Mouse (Mus musculus) stomach, embryonic 16.5 days (tissue): ENCODE results near the gene Tsc2. TPM values are rescaled to one million over a fixed set of nuclear protein-coding genes. Genes with fewer than 3 reads are reported as not detected.
A peak's percentile ranks its signal among the peaks of the same experiment; 100 is the strongest.

ENCODE experiments used
- ATAC-seq: fragments of 200-750 bp; cut with Nextera tagmentation; 2 replicates; pipeline ENCODE4 v1.8.0; 2017; ENCODE audit warnings: moderate number of reproducible peaks, moderate TSS enrichment; ENCODE audit not compliant: insufficient read depth, low FRiP score
- H3K27ac ChIP-seq: fragments of 300-500 bp; sonication (generic); 2 replicates; pipeline ENCODE4 v1.5.1; 2014; ENCODE audit warnings: low read length
- H3K27me3 ChIP-seq: fragments of 300-500 bp; sonication (generic); 2 replicates; pipeline ENCODE4 v1.6.1; 2014; ENCODE audit warnings: low read length, control low read depth, mixed read lengths; ENCODE audit not compliant: control insufficient read depth, insufficient read depth
- H3K36me3 ChIP-seq: fragments of 300-500 bp; sonication (generic); 2 replicates; pipeline ENCODE4 v1.6.1; 2014; ENCODE audit warnings: low read length; ENCODE audit not compliant: control insufficient read depth, insufficient read depth
- H3K4me1 ChIP-seq: fragments of 300-500 bp; sonication (generic); 2 replicates; pipeline ENCODE4 v1.6.1; 2014; ENCODE audit warnings: low read length, control low read depth, mixed read lengths; ENCODE audit not compliant: control insufficient read depth, insufficient read depth
- H3K4me2 ChIP-seq: fragments of 300-500 bp; sonication (generic); 2 replicates; pipeline ENCODE4 v1.6.1; 2014; ENCODE audit warnings: low read depth, low read length, mixed read lengths
- H3K4me3 ChIP-seq: fragments of 300-500 bp; sonication (generic); replicated peaks from 2 replicates; pipeline ENCODE4 v1.5.1; 2014; ENCODE audit warnings: mild to moderate bottlenecking, low read length
- H3K9ac ChIP-seq: fragments of 300-500 bp; sonication (generic); 2 replicates; pipeline ENCODE4 v1.6.1; 2014; ENCODE audit warnings: low read length
- H3K9me3 ChIP-seq: fragments of 300-500 bp; sonication (generic); replicated peaks from 2 replicates; pipeline ENCODE4 v1.6.1; 2016; ENCODE audit warnings: low read length, control low read depth; ENCODE audit not compliant: control insufficient read depth
- WGBS: fragments of 180-500 bp; shearing (Covaris S2); extraction: QIAGEN DNeasy Blood & Tissue Kit; methylation state at CpG from one replicate; pipeline ENCODE4 v1.1.7; 2014; 5-methylcytosine and 5-hydroxymethylcytosine counted together
- polyA plus RNA-seq: library from polyadenylated mRNA; unstranded; fragments of >200 nt; fragmentation: Nextera tagmentation; extraction: Ambion mirVana; gene quantifications from 2 replicates; pipeline ENCODE4 v1.2.1, GENCODE M21; 2015

Tsc2 gene
- polyA plus RNA-seq, 1 experiment from 2014 or later: 53.1 TPM

DNA sequence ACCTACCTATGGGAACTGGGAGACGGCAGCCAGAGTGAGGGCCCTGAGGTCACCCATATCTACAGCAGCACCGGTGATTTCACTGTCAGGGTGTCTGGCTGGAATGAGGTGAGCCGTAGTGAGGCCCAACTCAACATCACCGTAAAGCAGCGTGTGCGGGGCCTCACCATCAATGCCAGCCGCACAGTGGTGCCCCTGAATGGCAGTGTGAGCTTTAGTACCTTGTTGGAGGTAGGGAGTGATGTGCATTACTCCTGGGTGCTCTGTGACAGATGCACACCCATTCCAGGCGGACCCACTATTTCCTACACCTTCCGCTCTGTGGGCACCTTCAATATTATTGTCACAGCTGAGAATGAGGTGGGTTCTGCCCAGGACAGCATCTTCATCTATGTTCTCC is 58.6 kb downstream of the Tsc2 start:
- no peaks in the 10 kb centered on the region for H3K4me1 ChIP-seq
- no peaks in the 10 kb centered on the region for H3K9me3 ChIP-seq
- H3K4me2 ChIP-seq: no peak overlapping the region
- no peak overlapping the region for H3K27ac ChIP-seq
- H3K36me3 ChIP-seq: peaks cover 11% of the 10 kb centered on the region
- no peak for ATAC-seq
- WGBS: 94% methylated on average over 9 of the region's 9 CpGs
- no peaks in the 10 kb centered on the region for H3K27me3 ChIP-seq
- no peak overlapping the region for H3K4me3 ChIP-seq
- no peak overlapping the region for H3K9ac ChIP-seq

DNA sequence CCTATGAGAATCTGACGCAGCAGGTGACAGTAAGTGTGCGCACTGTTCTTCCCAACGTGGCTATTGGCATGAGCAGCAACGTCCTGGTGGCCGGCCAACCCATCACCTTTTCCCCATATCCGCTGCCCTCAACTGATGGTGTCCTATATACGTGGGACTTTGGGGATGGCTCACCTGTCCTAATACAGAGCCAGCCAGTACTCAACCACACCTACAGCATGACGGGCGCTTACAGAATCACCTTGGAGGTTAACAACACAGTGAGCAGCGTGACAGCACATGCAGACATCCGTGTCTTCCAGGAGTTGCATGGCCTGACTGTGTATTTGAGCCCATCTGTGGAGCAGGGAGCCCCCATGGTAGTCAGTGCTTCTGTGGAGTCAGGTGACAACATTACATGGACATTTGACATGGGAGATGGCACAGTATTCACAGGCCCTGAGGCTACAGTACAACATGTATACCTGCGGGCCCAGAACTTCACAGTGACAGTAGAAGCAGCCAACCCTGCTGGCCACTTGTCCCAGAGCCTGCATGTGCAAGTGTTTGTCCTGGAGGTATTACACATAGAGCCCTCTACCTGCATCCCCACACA is 59.7 kb downstream of the Tsc2 start:
- Histone ChIP-seq H3K4me1 (no peaks in the 10 kb centered on the region), H3K9me3 (no peaks in the 10 kb centered on the region), H3K9ac (no peak overlapping the region), H3K4me3 (no peak overlapping the region), H3K36me3 (peaks cover 11% of the 10 kb centered on the region), H3K27ac (no peak overlapping the region), H3K4me2 (no peak overlapping the region), H3K27me3 (no peaks in the 10 kb centered on the region)
- no peak for ATAC-seq
- WGBS: 93% methylated on average over 12 of the region's 12 CpGs

DNA sequence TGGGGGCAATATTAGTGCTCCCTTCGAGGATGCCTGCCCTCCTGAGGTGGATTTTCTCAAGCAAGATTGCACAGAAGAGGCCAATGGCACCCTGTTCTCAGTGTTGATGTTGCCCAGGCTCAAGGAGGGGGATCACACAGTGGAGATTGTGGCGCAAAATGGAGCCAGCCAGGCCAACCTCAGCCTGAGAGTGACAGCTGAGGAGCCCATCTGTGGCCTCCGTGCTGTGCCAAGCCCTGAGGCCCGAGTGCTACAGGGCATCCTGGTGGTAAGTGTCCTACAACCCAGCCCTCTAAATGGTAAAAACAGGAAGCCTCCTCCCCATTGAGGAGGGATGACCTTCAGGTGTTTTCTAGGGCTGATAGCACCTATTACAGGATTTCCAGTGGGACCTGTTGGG is 62.6 kb downstream of the Tsc2 start:
- peaks cover 11% of the 10 kb centered on the region; the same call in 1 of the 2 replicates for H3K36me3 ChIP-seq
- H3K4me3 ChIP-seq: no peak overlapping the region
- H3K4me2 ChIP-seq: no peak overlapping the region
- H3K27me3 ChIP-seq: no peaks in the 10 kb centered on the region
- no peak for ATAC-seq
- H3K27ac ChIP-seq: no peak overlapping the region
- peaks cover 17% of the 10 kb centered on the region for H3K4me1 ChIP-seq
- no peaks in the 10 kb centered on the region for H3K9me3 ChIP-seq
- 89% methylated on average over 4 of the region's 4 CpGs for WGBS
- no peak overlapping the region for H3K9ac ChIP-seq

DNA sequence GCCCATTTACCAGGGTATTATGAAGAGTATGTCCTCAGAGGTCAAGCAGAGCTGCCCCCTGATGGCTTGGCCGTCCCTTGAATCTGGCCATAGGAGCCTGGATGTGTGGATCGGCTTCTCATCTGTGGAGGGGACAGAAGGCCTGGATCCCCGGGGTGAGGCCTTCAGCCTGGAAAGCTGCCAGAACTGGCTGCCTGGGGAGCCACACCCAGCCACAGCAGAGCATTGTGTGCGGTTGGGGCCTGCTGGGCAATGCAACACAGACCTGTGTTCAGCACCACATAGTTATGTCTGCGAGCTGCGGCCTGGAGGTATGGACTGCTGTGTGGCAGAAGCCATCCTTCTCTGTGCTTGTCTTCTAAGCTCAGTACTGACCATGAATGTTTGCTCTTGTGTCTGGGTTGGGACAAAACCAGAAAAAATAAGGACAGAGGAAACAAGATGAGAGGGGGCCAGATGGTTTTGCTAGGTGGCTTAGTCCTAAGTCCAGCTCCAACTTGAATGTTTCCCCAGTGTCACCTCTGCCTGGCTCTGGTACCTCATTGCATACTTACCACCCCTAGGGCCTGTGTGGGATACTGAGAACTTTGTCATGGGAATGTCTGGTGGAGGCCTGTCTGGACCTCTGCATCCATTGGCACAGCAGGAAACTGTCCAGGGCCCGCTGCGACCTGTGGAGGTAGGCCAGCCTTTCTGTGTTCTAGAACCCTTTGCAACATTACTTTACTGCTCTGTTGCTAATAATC is 65.2 kb downstream of the Tsc2 start:
- H3K4me2 ChIP-seq: no peak overlapping the region
- ATAC-seq: peak; percentile 79; the same call in 1 of the 2 replicates
- peaks cover 5% of the 10 kb centered on the region; the same call in 1 of the 2 replicates for H3K36me3 ChIP-seq
- H3K27ac ChIP-seq: peak overlapping the region; percentile 44; the same call in 1 of the 2 replicates
- no peaks in the 10 kb centered on the region for H3K27me3 ChIP-seq
- peaks cover 17% of the 10 kb centered on the region for H3K4me1 ChIP-seq
- WGBS: 58% methylated on average over 8 of the region's 8 CpGs
- no peaks in the 10 kb centered on the region for H3K9me3 ChIP-seq
- peak overlapping the region; percentile 50 for H3K9ac ChIP-seq
- H3K4me3 ChIP-seq: no peak overlapping the region

DNA sequence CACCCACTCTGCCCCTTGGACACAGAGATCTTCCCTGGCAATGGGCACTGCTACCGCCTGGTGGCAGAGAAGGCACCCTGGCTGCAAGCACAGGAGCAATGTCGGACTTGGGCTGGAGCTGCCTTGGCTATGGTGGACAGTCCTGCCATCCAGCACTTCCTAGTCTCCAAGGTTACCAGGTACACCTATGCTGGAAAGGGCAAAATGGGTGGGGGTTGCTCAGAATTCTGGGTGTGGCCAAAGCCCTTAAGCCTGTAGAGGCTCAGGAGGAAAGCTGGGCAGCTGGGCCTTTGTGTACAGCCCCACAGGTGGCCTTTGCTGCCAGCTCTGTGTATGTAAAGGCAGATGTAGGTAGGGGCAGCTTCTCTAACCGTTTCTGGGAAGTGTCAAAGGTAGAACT is 66.6 kb downstream of the Tsc2 start:
- no peak overlapping the region for H3K27ac ChIP-seq
- no peaks in the 10 kb centered on the region for H3K27me3 ChIP-seq
- 0 out of 2 replicates have a peak overlapping the region, but pooled peaks have one; percentile 6 for H3K9ac ChIP-seq
- H3K9me3 ChIP-seq: no peaks in the 10 kb centered on the region
- peaks cover 17% of the 10 kb centered on the region for H3K4me1 ChIP-seq
- no peak overlapping the region for H3K4me2 ChIP-seq
- no peak overlapping the region for H3K4me3 ChIP-seq
- WGBS: 70% methylated on average over 3 of the region's 3 CpGs
- no peaks in the 10 kb centered on the region for H3K36me3 ChIP-seq
- ATAC-seq: peak; percentile 35; the same call in 1 of the 2 replicates

DNA sequence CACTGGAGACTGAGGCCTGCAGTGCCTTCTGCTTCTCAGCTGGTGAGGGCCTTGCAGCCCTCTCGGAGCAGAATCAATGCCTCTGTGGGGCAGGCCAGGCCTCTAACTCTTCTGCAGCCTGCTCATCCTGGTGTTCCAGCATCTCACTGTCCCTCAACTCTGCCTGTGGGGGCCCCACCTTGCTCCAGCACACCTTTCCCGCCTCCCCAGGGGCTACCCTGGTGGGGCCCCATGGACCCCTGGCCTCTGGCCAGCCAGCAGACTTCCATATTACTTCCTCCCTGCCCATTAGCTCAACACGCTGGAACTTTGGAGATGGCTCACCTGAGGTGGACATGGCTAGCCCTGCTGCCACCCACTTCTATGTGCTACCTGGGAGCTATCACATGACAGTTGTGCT is 67.3 kb downstream of the Tsc2 start:
- no peaks in the 10 kb centered on the region for H3K9me3 ChIP-seq
- no peak for ATAC-seq

DNA sequence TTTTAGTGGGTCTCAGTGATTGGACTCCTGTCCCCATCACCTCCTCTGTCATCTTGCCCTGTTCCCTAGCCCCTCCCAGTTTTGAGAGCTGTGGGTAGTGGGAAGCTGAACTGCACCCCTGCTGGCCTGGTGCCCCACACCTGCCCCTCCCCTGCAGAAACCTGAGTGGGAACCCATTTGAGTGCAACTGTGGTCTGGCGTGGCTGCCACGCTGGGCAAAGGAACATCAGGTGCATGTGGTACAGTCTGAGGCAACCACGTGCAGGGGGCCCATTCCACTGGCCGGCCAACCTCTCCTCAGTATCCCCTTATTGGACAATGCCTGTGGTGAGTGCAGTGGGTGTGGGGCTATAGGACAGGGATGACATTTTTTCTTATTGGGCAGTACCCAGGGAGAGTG is 68.0 kb downstream of the Tsc2 start:
- no peaks in the 10 kb centered on the region for H3K27me3 ChIP-seq
- no peak overlapping the region for H3K9ac ChIP-seq
- H3K4me2 ChIP-seq: no peak overlapping the region
- H3K27ac ChIP-seq: no peak overlapping the region
- H3K4me1 ChIP-seq: peaks cover 20% of the 10 kb centered on the region
- 82% methylated on average over 4 of the region's 4 CpGs for WGBS
- H3K9me3 ChIP-seq: no peaks in the 10 kb centered on the region
- no peak for ATAC-seq
- no peaks in the 10 kb centered on the region for H3K36me3 ChIP-seq
- H3K4me3 ChIP-seq: no peak overlapping the region

More for the DNA sequence above, 67.3 kb downstream of the Tsc2 start:
- no peak overlapping the region for H3K27ac ChIP-seq
- no peaks in the 10 kb centered on the region for H3K27me3 ChIP-seq
- H3K4me1 ChIP-seq: peaks cover 17% of the 10 kb centered on the region
- WGBS: 71% methylated on average over 3 of the region's 3 CpGs
- H3K4me2 ChIP-seq: no peak overlapping the region
- no peak overlapping the region for H3K4me3 ChIP-seq
- H3K9ac ChIP-seq: no peak overlapping the region
- no peaks in the 10 kb centered on the region for H3K36me3 ChIP-seq

DNA sequence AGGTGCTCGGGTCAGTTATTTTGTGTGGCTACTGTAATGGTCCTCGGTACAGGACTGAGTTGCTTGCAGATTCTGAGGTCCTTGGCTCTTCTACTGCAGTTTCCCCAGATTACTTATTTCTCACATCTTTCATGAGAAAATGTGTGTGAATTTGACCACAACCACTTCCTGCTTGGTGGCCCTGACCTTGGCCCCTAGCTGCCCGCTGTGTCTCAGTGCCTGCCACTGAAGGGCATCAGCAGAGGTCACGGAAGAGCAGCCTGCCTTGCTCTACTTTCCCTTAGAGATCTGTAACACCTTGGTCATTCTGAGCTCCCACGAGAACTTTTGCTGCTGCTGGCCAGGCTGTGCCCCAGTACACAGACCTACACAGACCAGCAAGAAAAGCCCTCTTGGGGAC is 68.8 kb downstream of the Tsc2 start:
- no peak overlapping the region for H3K27ac ChIP-seq
- H3K9me3 ChIP-seq: no peaks in the 10 kb centered on the region
- no peak overlapping the region for H3K4me3 ChIP-seq
- peaks cover 28% of the 10 kb centered on the region for H3K4me1 ChIP-seq
- H3K9ac ChIP-seq: no peak overlapping the region
- H3K36me3 ChIP-seq: no peaks in the 10 kb centered on the region
- H3K4me2 ChIP-seq: no peak overlapping the region
- H3K27me3 ChIP-seq: no peaks in the 10 kb centered on the region
- no peak for ATAC-seq
- WGBS: 77% methylated on average over 5 of the region's 5 CpGs

DNA sequence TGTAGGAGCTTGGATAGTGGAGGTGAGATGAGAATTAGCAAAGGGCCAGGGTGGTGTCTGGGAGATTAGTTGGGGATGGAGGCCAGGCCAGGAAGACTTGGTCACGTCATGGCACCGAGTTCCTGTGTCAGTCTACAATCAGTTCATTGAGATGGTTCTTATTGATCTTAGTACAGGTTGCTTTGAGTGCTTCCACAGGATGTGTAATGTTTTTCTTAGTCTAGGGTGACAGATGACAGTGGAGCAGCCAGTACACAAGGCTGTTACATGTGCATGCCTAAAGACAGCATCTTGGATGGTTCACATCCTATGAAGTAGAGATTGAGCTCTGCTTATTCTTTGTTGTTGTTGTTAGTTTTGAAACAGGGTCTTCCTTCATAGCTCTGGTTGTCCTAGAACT is 70.8 kb downstream of the Tsc2 start:
- 88% methylated on average over 2 of the region's 2 CpGs for WGBS

More for the DNA sequence above, 70.8 kb downstream of the Tsc2 start:
- no peaks in the 10 kb centered on the region for H3K36me3 ChIP-seq
- no peak overlapping the region for H3K9ac ChIP-seq
- no peak overlapping the region for H3K4me3 ChIP-seq
- no peak overlapping the region for H3K27ac ChIP-seq
- ATAC-seq: no peak
- H3K9me3 ChIP-seq: no peaks in the 10 kb centered on the region
- H3K27me3 ChIP-seq: no peaks in the 10 kb centered on the region
- no peak overlapping the region for H3K4me2 ChIP-seq
- H3K4me1 ChIP-seq: peaks cover 35% of the 10 kb centered on the region
